Mouse (Mus musculus) embryonic fibroblast, embryonic 13.5 days (primary cell): ENCODE results near the gene Vangl1.

Experiments used
- CTCF ChIP-seq: IDR thresholded peaks from 2 replicates; pipeline ENCODE4 v1.5.1; 2011; ENCODE audit warnings: mild to moderate bottlenecking, control low read depth, low read length, moderate library complexity, borderline replicate concordance; ENCODE audit not compliant: insufficient read depth
- POLR2A ChIP-seq: IDR thresholded peaks from 2 replicates; pipeline ENCODE4 v1.6.1; 2011; ENCODE audit warnings: low read depth, mild to moderate bottlenecking, control low read depth, low read length, moderate library complexity

DNA sequence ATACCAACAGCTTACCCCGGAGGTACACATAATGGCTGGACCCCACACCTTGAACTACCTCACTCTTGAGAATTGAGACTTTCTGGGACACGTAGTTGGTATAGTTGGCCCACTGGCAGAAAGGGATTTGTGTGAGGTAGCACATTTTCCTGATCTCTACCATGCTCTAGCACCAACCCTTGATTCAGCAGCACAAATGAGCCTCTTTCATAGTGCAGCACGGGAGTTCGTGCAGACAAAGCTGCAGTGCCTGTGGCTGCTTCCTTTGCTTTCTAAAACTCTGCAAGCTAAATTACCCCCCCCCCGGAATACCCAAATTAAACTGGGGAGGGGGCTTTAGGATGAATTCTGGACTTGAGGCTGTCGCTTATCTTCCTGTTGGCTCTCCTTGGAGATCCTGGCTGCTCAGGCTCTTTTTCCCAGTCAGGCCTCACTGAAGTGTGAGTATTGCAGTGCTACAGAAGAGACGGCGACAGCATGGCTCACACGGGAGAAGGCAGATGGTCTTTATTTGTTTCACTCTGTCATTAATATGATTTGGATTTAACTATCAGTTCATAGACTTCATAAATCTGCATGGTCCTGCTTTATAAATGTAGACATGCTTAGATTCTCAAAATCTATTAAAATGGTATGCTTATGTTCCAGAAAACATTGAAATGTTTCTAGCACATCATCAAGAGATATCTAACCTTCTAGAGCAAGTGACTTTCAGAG, 27.1 kb upstream of the Vangl1 start:
- TF ChIP-seq CTCF (no peak), POLR2A (no peak)
